Mouse (Mus musculus): ENCODE results near the gene Hoxd13. TPM values are rescaled to one million over a fixed set of nuclear protein-coding genes. Genes with fewer than 3 reads are reported as not detected.

The Hoxd13 gene
- polyA plus RNA-seq, 2 experiments, result 0.29 TPM; not detected in 1

- no peak overlapping the region for H3K9ac ChIP-seq (replicated peaks)
- H3K27me3 ChIP-seq (ENCODE audit: control insufficient read depth, insufficient read depth, low read length), result peaks cover 97% of the 10 kb centered on the region
- DNase-seq (ENCODE audit: low read depth in 3 of 3, low spot score in 3 of 3), result no peak
- no peak overlapping the region for H3K4me2 ChIP-seq (ENCODE audit: low read depth)
- no peaks in the 10 kb centered on the region for H3K36me3 ChIP-seq (replicated peaks; ENCODE audit: control insufficient read depth, insufficient read depth, low read depth)
- H3K9me3 ChIP-seq (ENCODE audit: control insufficient read depth, low read length), result no peaks in the 10 kb centered on the region
- WGBS (ENCODE audit: insufficient replicate concordance), result 7% methylated on average over 17 of the region's 17 CpGs
- H3K4me3 ChIP-seq (ENCODE audit: insufficient read depth in 1 of 2, low read depth in 2 of 2, low read length in 2 of 2), result no peak overlapping the region
- no peak for ATAC-seq (ENCODE audit: insufficient read depth)
- H3K27ac ChIP-seq, result no peak overlapping the region
- TF ChIP-seq EP300 (IDR thresholded peaks at IDR 0.05; ENCODE audit: low read depth) (no peak), CTCF (IDR thresholded peaks at IDR 0.05; ENCODE audit: low read depth) (peak; percentile 32; the same call in 1 of the 2 replicates)
- no peaks in the 10 kb centered on the region for H3K4me1 ChIP-seq (replicated peaks; ENCODE audit: control insufficient read depth in 2 of 2, insufficient read depth in 2 of 2, low read length in 1 of 2)
Observed at GRCm38 (mm10) chr2:74686301-74686987, 18.3 kb downstream of the Hoxd13 start.

DNA sequence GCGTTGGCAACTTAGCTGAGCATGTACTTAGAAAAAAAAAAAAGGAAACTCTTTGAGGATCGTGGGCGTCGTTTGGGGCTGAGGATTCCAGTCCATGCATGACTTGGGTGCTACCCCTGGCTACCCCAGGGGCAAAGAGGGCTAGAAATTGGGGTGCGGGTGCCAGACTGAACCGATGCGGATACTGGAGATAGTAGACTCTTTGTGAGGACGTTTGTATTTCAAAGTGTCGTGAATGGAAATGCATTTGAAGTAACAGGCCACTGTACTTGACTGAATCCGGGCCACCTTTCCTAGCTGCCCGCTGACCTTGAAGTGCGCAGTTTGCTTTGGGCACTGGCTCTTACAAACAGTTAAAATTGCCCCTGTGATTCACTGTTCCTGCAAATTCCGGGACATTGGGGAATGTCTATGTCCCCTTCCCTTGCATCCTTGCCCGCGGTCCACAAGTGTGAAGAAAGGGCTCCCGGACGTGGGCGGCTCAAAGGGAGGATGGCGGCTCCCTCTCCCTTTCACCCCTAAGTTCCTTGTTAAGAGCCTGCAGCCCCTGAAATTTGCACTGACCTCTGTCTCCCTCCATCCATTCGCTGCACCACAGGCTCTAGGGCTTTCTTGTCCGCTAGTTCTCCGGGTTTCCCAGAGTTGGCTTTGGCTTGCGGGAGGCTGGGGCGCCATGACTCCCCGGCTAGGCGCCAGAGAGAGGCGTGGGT is 19.0 kb downstream of the Hoxd13 start:
- DNase-seq (ENCODE audit: low read depth in 3 of 3, low spot score in 3 of 3) (no peak), ATAC-seq (ENCODE audit: insufficient read depth) (no peak)
- TF ChIP-seq CTCF (IDR thresholded peaks at IDR 0.05; ENCODE audit: low read depth) (no peak), EP300 (IDR thresholded peaks at IDR 0.05; ENCODE audit: low read depth) (no peak)
- Histone ChIP-seq H3K4me2 (ENCODE audit: low read depth) (no peak overlapping the region), H3K27me3 (ENCODE audit: control insufficient read depth, insufficient read depth, low read length) (peaks cover 97% of the 10 kb centered on the region), H3K36me3 (replicated peaks; ENCODE audit: control insufficient read depth, insufficient read depth, low read depth) (no peaks in the 10 kb centered on the region), H3K27ac (no peak overlapping the region), H3K9ac (replicated peaks) (no peak overlapping the region), H3K9me3 (ENCODE audit: control insufficient read depth, low read length) (no peaks in the 10 kb centered on the region), H3K4me3 (ENCODE audit: insufficient read depth in 1 of 2, low read depth in 2 of 2, low read length in 2 of 2) (no peak overlapping the region), H3K4me1 (replicated peaks; ENCODE audit: control insufficient read depth in 2 of 2, insufficient read depth in 2 of 2, low read length in 1 of 2) (no peaks in the 10 kb centered on the region)
- WGBS (ENCODE audit: insufficient replicate concordance), result 1% methylated on average over 27 of the region's 27 CpGs

DNA sequence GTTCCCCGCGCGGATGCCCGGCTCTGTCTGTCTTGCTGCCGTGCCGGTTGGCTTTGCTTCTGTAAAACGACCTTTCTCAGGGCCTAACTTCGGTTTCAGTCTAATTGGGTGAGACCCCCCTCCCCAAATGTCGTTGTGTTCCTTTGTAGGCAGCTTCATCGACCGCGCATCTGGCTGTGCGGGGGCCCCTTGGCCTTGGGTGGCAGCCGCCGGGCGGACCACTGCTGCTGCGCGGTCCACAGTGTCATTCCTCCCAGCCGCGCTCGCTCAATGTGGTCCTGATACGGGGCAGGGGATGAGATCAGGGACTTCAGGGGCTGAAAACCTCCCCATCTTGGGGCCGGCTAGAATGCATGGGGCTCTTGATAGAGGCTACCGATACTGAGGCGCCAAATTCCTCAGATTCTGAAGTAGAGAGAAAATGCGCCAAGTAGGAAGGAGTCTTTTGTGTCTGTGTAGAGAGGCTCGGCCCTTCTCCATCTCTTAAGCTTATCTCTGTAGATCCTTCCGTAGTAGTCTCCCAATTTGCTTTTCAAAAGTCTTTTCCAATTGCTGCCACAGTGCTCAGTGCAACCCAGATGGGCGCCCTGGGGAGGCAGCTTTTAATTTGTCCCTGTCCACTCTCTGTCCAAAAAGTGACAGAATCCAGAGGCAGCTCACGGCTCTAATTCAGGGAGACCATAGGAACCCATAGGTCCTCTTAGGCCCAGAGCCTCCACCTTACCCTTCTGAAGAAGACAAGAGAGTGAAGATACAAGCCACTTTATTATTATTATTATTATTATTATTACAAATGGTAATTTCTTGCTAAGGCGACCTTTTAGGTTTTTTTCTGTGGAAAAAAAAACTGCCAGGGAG is 19.8 kb downstream of the Hoxd13 start:
- Histone ChIP-seq H3K4me1 (replicated peaks; ENCODE audit: control insufficient read depth in 2 of 2, insufficient read depth in 2 of 2, low read length in 1 of 2) (no peaks in the 10 kb centered on the region), H3K27me3 (ENCODE audit: control insufficient read depth, insufficient read depth, low read length) (peaks cover 97% of the 10 kb centered on the region), H3K9me3 (ENCODE audit: control insufficient read depth, low read length) (no peaks in the 10 kb centered on the region), H3K4me2 (ENCODE audit: low read depth) (no peak overlapping the region), H3K36me3 (replicated peaks; ENCODE audit: control insufficient read depth, insufficient read depth, low read depth) (no peaks in the 10 kb centered on the region), H3K27ac (no peak overlapping the region), H3K4me3 (ENCODE audit: insufficient read depth in 1 of 2, low read depth in 2 of 2, low read length in 2 of 2) (no peak overlapping the region), H3K9ac (replicated peaks) (no peak overlapping the region)
- no peak for TF ChIP-seq EP300 (IDR thresholded peaks at IDR 0.05; ENCODE audit: low read depth)
- no peak for TF ChIP-seq CTCF (IDR thresholded peaks at IDR 0.05; ENCODE audit: low read depth)
- ATAC-seq (ENCODE audit: insufficient read depth) (no peak), DNase-seq (ENCODE audit: low read depth in 3 of 3, low spot score in 3 of 3) (no peak)
- WGBS (ENCODE audit: insufficient replicate concordance), result 2% methylated on average over 31 of the region's 31 CpGs

DNA sequence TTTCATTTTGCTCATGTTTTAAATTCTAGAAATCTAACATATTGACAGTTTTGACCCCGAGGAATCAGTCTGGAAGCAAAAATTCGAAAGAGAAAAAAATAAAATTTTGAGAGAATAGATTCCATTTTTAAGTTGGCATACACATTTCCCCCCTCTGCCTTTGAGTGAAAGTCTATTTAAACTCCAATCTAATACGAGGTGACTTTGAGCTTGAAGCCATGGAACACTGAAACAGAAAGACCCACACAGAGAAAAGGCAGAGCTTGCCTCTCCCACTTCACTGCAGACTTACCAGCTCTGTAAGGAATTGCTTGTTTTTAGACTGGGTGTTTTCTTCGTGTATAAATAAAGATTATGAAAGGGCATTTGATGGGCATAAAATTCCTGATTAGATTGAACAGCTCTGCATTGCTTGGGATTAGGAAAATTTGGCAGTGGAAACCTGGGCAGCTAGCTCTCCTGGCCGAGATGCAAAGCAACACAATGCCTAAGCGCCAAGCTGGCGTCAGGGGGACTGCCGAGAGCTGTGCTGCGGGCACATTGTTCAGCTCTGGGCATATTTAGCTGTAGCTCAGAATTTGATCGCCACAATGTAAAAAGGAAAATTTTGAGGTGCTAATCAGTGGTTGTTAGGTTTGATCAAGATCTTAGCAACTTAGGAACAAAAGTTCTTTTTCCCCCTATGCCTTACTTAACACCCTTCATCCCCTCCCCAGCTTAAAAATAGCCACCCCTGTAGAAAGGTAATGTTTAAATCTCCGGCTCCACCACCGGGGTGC is 20.9 kb downstream of the Hoxd13 start:
- WGBS (ENCODE audit: insufficient replicate concordance), result 3% methylated on average over 12 of the region's 12 CpGs
- no peak overlapping the region for H3K27ac ChIP-seq
- H3K9me3 ChIP-seq (ENCODE audit: control insufficient read depth, low read length), result no peaks in the 10 kb centered on the region
- H3K36me3 ChIP-seq (replicated peaks; ENCODE audit: control insufficient read depth, insufficient read depth, low read depth), result no peaks in the 10 kb centered on the region
- DNase-seq (ENCODE audit: low read depth in 3 of 3, low spot score in 3 of 3), result no peak
- no peaks in the 10 kb centered on the region for H3K4me1 ChIP-seq (replicated peaks; ENCODE audit: control insufficient read depth in 2 of 2, insufficient read depth in 2 of 2, low read length in 1 of 2)
- H3K4me3 ChIP-seq (ENCODE audit: insufficient read depth in 1 of 2, low read depth in 2 of 2, low read length in 2 of 2), result no peak overlapping the region
- no peak for TF ChIP-seq EP300 (IDR thresholded peaks at IDR 0.05; ENCODE audit: low read depth)
- TF ChIP-seq CTCF (IDR thresholded peaks at IDR 0.05; ENCODE audit: low read depth), result no peak
- no peak for ATAC-seq (ENCODE audit: insufficient read depth)
- no peak overlapping the region for H3K4me2 ChIP-seq (ENCODE audit: low read depth)
- H3K9ac ChIP-seq (replicated peaks), result no peak overlapping the region
- peaks cover 97% of the 10 kb centered on the region for H3K27me3 ChIP-seq (ENCODE audit: control insufficient read depth, insufficient read depth, low read length)
